Mouse (Mus musculus) bone marrow, adult 2 months (tissue): Measurements from ENCODE around the gene Vwa8.

Experiments
- CTCF ChIP-seq: fragments of 200-500 bp; IDR thresholded peaks from 2 replicates; pipeline ENCODE4 v1.5.1; 2011; ENCODE audit warnings: low read length, control low read depth; ENCODE audit not compliant: control insufficient read depth, insufficient read depth
- POLR2A ChIP-seq: fragments of 200-500 bp; IDR thresholded peaks from 2 replicates; pipeline ENCODE4 v1.6.1; 2011; ENCODE audit warnings: low read depth, mild to moderate bottlenecking, control low read depth, low read length, borderline replicate concordance; ENCODE audit not compliant: control insufficient read depth

DNA sequence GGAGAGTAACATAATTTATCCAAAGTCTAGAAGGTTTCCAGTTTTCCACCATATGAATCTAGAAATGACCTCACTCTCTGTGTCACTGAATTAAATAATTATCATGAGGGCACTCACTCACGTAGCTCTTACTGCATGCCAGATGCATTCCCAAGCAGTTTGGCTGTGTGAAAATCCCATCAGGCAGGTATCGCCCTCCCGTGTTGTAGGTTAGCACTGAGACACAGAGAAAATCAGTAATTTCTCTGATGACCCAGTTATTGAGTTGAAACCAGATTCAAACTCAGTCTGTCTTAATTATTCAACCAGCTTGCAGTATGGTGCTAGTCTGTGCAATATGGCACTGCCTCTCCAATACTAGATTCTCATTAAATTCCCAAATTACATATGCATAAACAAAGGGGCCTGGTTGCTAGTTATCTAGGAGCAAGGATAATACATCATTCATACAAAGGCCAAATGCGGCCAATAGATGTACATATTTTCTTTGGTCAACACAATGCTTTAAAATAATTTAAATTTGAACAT lies 309.9 kb downstream of the Vwa8 start:
- TF ChIP-seq POLR2A (no peak), CTCF (no peak)
